Mouse (Mus musculus) brain, embryonic 18.5 days (tissue): ENCODE data around the gene Myrip.
"Not testable (repeated sequence)": the region's sequence is repeated elsewhere in the genome, so short reads cannot be mapped to it uniquely, and the experiment has no call there.

Experiments
- DNase-seq: peaks from one replicate; pipeline ENCODE4 v3.0.0-alpha.2; 2012; ENCODE audit warnings: low read depth, low spot score

The Myrip gene

DNA sequence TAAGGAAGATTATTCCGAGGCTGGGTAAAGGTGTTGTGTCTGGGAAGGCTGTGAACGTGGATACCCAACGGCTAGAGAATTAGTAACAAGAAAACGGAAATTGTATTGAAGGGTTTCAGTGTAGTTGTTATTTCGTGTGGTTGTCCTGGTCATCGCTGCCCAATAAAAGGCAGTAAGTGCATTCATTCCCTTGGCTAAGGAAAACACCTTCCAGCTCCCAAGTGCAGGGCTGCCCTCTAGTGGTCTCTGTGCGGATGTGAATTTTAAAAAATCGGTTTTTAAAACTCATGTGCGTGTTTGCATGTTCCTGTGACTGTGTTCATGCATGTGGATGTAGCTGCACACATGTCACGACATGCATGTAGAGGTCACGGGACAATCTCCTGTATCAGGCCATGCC, 76.4 kb downstream of the Myrip start:
- peak; percentile 56 for DNase-seq

GRCm38 (mm10) chr9:120395188-120395587, 93.9 kb downstream of the Myrip start:
- DNase-seq = no peak

GRCm38 (mm10) chr9:120396579-120397185, 95.4 kb downstream of the Myrip start:
- no peak for DNase-seq

DNA sequence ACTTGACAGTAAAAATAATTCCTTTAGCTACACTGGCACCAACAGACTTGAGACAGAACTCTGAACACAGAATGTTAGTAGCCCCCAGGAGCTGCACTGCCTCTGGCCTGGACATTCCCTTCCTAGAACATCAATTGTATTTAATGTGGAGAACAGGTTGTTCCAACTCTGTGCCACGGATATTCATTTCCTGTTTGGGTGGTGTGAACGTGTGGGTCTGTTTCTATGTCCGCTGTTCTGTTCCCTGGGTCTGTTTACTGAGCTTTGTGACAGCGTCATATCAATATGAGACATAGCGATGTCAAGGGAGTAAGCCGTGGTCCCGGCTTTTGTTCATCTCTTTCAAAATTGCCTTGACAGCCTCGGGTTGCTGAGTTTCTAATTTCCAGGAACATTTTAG, 97.0 kb downstream of the Myrip start:
- no peak for DNase-seq

DNA sequence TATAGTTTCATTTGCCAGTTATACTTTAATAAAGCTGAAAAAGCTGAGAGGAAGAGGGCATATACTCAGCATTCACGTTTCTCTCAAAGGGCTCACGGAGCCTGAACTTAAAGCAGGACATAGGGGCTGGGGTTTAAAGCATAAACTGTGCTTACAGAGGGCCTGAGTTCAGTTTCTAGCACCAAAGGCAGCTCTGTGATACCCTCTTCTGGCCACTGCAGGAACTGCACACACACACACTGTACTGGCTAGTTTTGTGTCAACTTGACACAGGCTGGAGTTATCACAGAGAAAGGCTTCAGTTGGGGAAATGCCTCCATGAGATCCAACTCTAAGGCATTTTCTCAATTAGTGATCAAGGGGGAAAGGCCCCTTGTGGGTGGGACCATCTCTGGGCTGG, 98.2 kb downstream of the Myrip start:
- not testable (repeated sequence) for DNase-seq

DNA sequence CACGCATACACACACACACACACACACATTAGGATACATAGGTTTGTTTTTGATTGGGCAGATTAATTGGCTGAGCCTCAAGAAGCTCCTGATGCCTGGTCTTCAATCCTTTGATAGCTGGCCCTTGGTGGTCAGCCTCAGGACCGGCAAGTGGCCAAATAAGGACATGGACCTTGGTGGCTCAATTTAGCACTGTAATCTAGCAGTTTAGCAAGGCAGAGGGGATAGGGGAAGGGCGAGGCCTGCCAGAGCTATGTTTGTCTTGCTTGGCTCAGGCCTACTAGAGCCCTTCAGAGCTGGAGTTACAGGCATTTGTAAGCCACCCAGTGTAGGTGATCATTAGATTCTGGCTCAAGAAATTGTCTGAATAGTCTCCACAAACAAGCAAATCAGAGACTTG, 101.1 kb downstream of the Myrip start:
- DNase-seq = no peak

DNA sequence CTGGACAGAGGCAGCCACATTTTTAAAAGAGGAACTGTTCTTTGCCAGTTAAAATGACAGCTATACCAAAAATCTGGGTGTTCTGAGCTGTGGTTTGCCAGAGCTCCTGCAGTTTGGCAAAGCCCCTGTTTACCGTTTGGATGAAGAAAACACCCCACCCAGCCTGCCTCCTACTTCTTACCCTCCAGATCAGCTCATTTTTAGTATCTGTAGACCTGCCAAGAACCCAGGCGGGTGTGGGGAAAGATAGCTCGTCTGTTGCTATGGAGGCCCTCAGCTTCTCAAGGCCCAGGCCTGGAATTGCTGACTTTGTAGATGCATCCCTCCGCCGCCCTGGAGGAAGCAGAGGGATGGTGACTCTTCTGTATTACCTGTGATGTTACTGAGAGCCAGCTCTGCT, 102.3 kb downstream of the Myrip start:
- no peak for DNase-seq

GRCm38 (mm10) chr9:120409663-120410181, 108.4 kb downstream of the Myrip start:
- DNase-seq = no peak

DNA sequence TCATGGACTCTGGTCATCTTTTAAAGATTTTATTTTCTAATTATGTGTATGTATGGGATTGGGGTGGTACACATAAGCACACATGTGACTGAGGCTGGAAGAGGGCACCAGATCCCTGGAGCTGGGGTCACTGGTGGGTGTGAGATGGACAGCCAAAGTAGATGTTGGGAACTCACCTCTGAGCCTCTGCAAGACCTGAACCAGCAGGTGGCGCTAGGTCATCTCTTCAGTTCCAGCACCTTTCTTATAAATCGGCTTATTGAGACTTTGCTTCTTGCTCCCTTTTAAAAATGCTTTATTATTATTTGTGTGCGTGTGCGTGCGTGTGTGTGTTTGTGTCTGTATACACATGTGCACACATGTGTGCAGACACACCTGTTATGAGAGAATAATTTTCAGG, 109.1 kb downstream of the Myrip start:
- DNase-seq = no peak

GRCm38 (mm10) chr9:120415504-120415903, 114.2 kb downstream of the Myrip start:
- DNase-seq = no peak

- DNase-seq = no peak
These were observed 114.8 kb downstream of the Myrip start for GRCm38 (mm10) chr9:120416151-120416550.

DNA sequence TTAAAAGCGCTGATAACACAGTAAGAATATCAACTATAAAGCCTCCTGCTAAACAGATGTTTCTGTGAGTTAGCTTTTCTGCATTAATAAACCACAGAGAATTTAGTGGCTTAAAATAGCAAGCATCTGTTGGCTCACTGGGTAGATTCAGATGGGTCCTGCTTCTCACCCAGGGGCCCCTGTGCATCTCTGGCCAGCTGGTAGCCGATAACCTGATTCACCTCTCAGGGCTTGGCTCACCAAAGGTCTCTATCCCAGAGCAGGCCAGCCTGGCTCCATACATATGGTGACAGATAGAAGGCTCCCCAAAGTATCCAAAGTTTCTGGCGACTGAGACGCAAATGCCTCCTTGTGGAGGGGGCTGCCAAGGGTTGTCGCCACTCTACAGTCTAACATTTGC, 115.4 kb downstream of the Myrip start:
- DNase-seq = no peak

GRCm38 (mm10) chr9:120418582-120418981, 117.3 kb downstream of the Myrip start:
- DNase-seq = no peak

- no peak for DNase-seq
These were observed 123.3 kb downstream of the Myrip start for GRCm38 (mm10) chr9:120424567-120424966.

GRCm38 (mm10) chr9:120425768-120426167, 124.5 kb downstream of the Myrip start:
- no peak for DNase-seq

GRCm38 (mm10) chr9:120428181-120428580, 126.9 kb downstream of the Myrip start:
- no peak for DNase-seq

- no peak for DNase-seq
These were observed 132.4 kb downstream of the Myrip start for GRCm38 (mm10) chr9:120433747-120434146.

DNA sequence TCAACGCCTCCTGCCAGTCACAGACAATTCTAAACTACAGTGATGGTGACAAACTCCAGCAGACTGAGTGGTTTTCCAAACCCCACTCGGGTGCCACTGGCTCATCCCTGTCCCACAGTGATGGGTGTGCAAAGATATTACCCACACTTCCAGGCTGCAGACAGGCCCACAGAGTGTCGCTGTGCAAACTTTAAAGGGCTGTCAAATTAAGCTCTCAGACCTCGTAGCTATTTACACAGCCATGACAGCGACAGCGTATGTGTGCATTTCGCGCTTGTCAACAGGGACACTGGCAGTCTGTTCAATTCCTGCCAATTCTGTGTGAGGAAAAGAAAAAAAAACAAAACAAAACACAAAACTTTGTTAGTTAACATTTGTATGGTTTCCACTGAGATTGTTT, 134.5 kb downstream of the Myrip start:
- DNase-seq = no peak

DNA sequence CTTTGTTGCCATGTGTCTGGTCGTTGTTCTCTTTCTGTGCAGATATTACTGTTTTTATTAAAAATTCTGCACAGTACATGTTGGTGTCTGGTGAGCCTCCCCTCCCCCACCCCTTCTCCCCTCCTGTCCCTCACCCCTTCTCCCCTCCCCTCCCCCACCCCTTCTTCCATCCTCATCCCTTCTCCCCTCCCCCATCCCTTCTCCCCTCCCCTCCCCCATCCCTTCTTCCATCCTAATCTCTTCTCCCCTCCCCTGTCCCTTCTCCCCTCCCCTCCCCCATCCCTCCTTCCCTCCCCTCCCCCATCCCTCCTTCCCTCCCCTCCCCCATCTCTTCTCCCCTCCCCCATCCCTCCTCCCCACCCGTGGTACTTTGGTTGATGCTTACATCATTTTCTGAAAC, 135.5 kb downstream of the Myrip start:
- no peak for DNase-seq

GRCm38 (mm10) chr9:120437266-120437876, 136.1 kb downstream of the Myrip start:
- no peak for DNase-seq

DNA sequence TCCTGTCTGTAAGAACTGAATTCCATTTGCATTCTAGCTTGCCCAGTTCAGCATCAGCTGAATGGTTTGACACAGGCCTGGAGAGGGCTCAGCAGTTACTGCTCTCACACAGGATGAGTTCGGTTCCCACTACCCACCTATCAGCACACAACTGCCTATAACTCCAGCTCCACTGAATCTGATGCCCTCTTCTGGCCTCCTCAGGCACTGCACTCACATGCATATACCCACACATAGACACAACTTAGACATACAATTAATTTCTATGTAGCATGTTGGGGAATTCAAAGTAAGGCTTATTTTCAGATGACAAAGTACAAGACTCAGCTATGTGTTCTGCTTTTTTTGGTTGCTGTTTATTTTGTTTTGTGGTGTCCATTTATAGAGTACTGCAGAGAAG, 137.0 kb downstream of the Myrip start:
- no peak for DNase-seq

GRCm38 (mm10) chr9:120438781-120439180, 137.5 kb downstream of the Myrip start:
- no peak for DNase-seq

- DNase-seq = no peak
These were observed 143.3 kb downstream of the Myrip start for GRCm38 (mm10) chr9:120444642-120445041.
